Mouse (Mus musculus): Measurements from ENCODE around the gene Rapgef4.

- TF ChIP-seq CTCF (IDR thresholded peaks at IDR 0.05; ENCODE audit: borderline replicate concordance, control insufficient read depth, extremely low read depth, insufficient read depth, low read length, poor library complexity) (no peak), POLR2A (IDR thresholded peaks at IDR 0.05; ENCODE audit: control insufficient read depth, extremely low read depth, insufficient read depth, low read length, poor library complexity) (no peak)
These were observed 258.4 kb downstream of the Rapgef4 start for GRCm38 (mm10) chr2:72239456-72239855.

Data from thymus, adult 2 months (tissue).